Mouse (Mus musculus) urinary bladder, adult 2 months (tissue): ENCODE data around the gene Mbnl2. TPM values are rescaled to one million over a fixed set of nuclear protein-coding genes. Genes with fewer than 3 reads are reported as not detected.
A peak's percentile ranks its signal among the peaks of the same experiment; 100 is the strongest.

Source experiments
- DNase-seq: peaks from one replicate; pipeline ENCODE4 v3.0.0; 2022; ENCODE audit warnings: low spot score
- polyA plus RNA-seq: library from polyadenylated mRNA; depleted of rRNA; stranded (reverse); fragments of >200 nt; gene quantifications from 2 replicates; pipeline ENCODE4 v1.2.3, GENCODE M21; 2012

Mbnl2 gene
- polyA plus RNA-seq, 1 experiment: 161 TPM

- no peak for DNase-seq
Observed at GRCm38 (mm10) chr14:120416886-120417285, 141.4 kb downstream of the Mbnl2 start.

- no peak for DNase-seq
Observed at GRCm38 (mm10) chr14:120418964-120419363, 143.5 kb downstream of the Mbnl2 start.

- no peak for DNase-seq
Observed at GRCm38 (mm10) chr14:120428497-120428896, 153.0 kb downstream of the Mbnl2 start.

- DNase-seq: no peak
Observed at GRCm38 (mm10) chr14:120432773-120433172, 157.3 kb downstream of the Mbnl2 start.

GRCm38 (mm10) chr14:120433931-120434398 lies 158.5 kb downstream of the Mbnl2 start:
- no peak for DNase-seq

- DNase-seq: no peak
Observed at GRCm38 (mm10) chr14:120434831-120435230, 159.4 kb downstream of the Mbnl2 start.

GRCm38 (mm10) chr14:120440716-120441115 lies 165.2 kb downstream of the Mbnl2 start:
- no peak for DNase-seq

GRCm38 (mm10) chr14:120441256-120441655 lies 165.8 kb downstream of the Mbnl2 start:
- DNase-seq: no peak

- DNase-seq: no peak
Observed at GRCm38 (mm10) chr14:120441836-120442235, 166.4 kb downstream of the Mbnl2 start.

GRCm38 (mm10) chr14:120454221-120454620 lies 178.8 kb downstream of the Mbnl2 start:
- no peak for DNase-seq

GRCm38 (mm10) chr14:120463938-120464727 lies 188.7 kb downstream of the Mbnl2 start:
- DNase-seq: no peak

GRCm38 (mm10) chr14:120466816-120467215 lies 191.3 kb downstream of the Mbnl2 start:
- DNase-seq: no peak

- no peak for DNase-seq
Observed at GRCm38 (mm10) chr14:120469126-120469790, 193.8 kb downstream of the Mbnl2 start.

- no peak for DNase-seq
Observed at GRCm38 (mm10) chr14:120476186-120476697, 200.8 kb downstream of the Mbnl2 start.

- DNase-seq: no peak
Observed at GRCm38 (mm10) chr14:120477288-120477981, 202.0 kb downstream of the Mbnl2 start.

- peak; percentile 98 for DNase-seq
Observed at GRCm38 (mm10) chr14:120477982-120478568, 202.6 kb downstream of the Mbnl2 start, which contains the start of gene Rap2a. Gene Rap2a (plus strand): TSS chr14:120478444.

GRCm38 (mm10) chr14:120478641-120479341 lies 203.3 kb downstream of the Mbnl2 start:
- no peak for DNase-seq

GRCm38 (mm10) chr14:120480341-120480900 lies 205.0 kb downstream of the Mbnl2 start:
- no peak for DNase-seq

- DNase-seq: no peak
Observed at GRCm38 (mm10) chr14:120480927-120481326, 205.5 kb downstream of the Mbnl2 start.
